In genomic region chr14:106500344-106501135, GRCm38 (mm10) we compare ENCODE assay signal across 9 mouse cellular contexts.
A peak's percentile ranks its signal among the peaks of the same experiment; 100 is the strongest.
DNase-seq lines count a peak whose midpoint lies in the region; ATAC-seq and TF ChIP-seq lines count a peak whose summit lies in the region.
"Had no signal": no experiment of that assay in that cellular context is flagged by ENCODE, and none has a peak within 500 bp of the region (broad histone marks: within the 10 kb centered on the region; RNA-seq: fewer than 3 reads in every experiment).

No protein-coding gene starts in this region.

- peak overlapping the region; percentile 33; the same call in 1 of the 2 replicates for H3K9ac ChIP-seq in hindbrain, postnatal 0 days (replicated peaks; ENCODE audit: low read length)
- H3K9ac ChIP-seq in lung, postnatal 0 days (replicated peaks; ENCODE audit: low read depth), result no peak overlapping the region
- H3K9ac ChIP-seq in stomach, embryonic 15.5 days, result no peak overlapping the region
- H3K9ac ChIP-seq: limb, embryonic 15.5 days had no signal

- WGBS in hindbrain, postnatal 0 days, result 38% methylated on average over 19 of the region's 19 CpGs
- 36% methylated on average over 19 of the region's 19 CpGs for WGBS in lung, postnatal 0 days
- 32% methylated on average over 19 of the region's 19 CpGs for WGBS in stomach, embryonic 15.5 days

- H3K36me3 ChIP-seq in hindbrain, postnatal 0 days (ENCODE audit: insufficient read depth, low read length), result no peaks in the 10 kb centered on the region
- H3K36me3 ChIP-seq in lung, postnatal 0 days (ENCODE audit: insufficient read depth, low read length), result no peaks in the 10 kb centered on the region
- no peaks in the 10 kb centered on the region for H3K36me3 ChIP-seq in stomach, embryonic 15.5 days
- H3K36me3 ChIP-seq: limb, embryonic 15.5 days had no signal

- intact Hi-C loops in heart, postnatal 25 days (cut with DNase I), result loop anchor here (10.0 kb wide), 1 partner anchor 1106 kb away; no protein-coding TSS in a partner anchor

- no peak for TF ChIP-seq EP300 in lung, postnatal 0 days (IDR thresholded peaks at IDR 0.05)

- no peaks in the 10 kb centered on the region for H3K9me3 ChIP-seq in hindbrain, postnatal 0 days (ENCODE audit: low read length)
- no peaks in the 10 kb centered on the region for H3K9me3 ChIP-seq in lung, postnatal 0 days (ENCODE audit: low read length)
- H3K9me3 ChIP-seq in stomach, embryonic 15.5 days, result no peaks in the 10 kb centered on the region
- H3K9me3 ChIP-seq: limb, embryonic 15.5 days had no signal

- H3K4me1 ChIP-seq in hindbrain, postnatal 0 days (ENCODE audit: insufficient read depth, low read length), result no peaks in the 10 kb centered on the region
- H3K4me1 ChIP-seq in lung, postnatal 0 days (ENCODE audit: insufficient read depth, low read depth, low read length), result no peaks in the 10 kb centered on the region
- no peaks in the 10 kb centered on the region for H3K4me1 ChIP-seq in stomach, embryonic 15.5 days
- H3K4me1 ChIP-seq: limb, embryonic 15.5 days had no signal

- H3K27me3 ChIP-seq in hindbrain, postnatal 0 days (ENCODE audit: insufficient read depth, low read length), result no peaks in the 10 kb centered on the region
- H3K27me3 ChIP-seq in lung, postnatal 0 days (replicated peaks; ENCODE audit: insufficient read depth, low read length), result no peaks in the 10 kb centered on the region
- H3K27me3 ChIP-seq in stomach, embryonic 15.5 days (replicated peaks), result no peaks in the 10 kb centered on the region
- H3K27me3 ChIP-seq: limb, embryonic 15.5 days had no signal

- peak; percentile 37 to 66 for DNase-seq in heart, adult 18-20 months
- no peak for DNase-seq in heart, postnatal 25 days (ENCODE audit: low spot score)
- peak; percentile 76 for DNase-seq in MN1 (ENCODE audit: low spot score)
- peak; percentile 80 for DNase-seq in embryo, embryonic 11 days
- peak; percentile 88 for DNase-seq in hindbrain, postnatal 0 days (ENCODE audit: low spot score)
- peak; percentile 86 for DNase-seq in lung, postnatal 0 days (ENCODE audit: low spot score)
- DNase-seq in urinary bladder, postnatal 36 days (ENCODE audit: low spot score in 2 of 2), result no peak

- TF ChIP-seq CTCF in hindbrain, postnatal 0 days (IDR thresholded peaks at IDR 0.05; ENCODE audit: low read depth), result peak; percentile 81
- TF ChIP-seq CTCF in lung, postnatal 0 days (IDR thresholded peaks at IDR 0.05), result peak; percentile 79

- H3K4me2 ChIP-seq in hindbrain, postnatal 0 days (ENCODE audit: low read depth, low read length), result peak overlapping the region; percentile 46
- H3K4me2 ChIP-seq in lung, postnatal 0 days (replicated peaks; ENCODE audit: low read depth, low read length), result no peak overlapping the region
- 0 out of 2 replicates have a peak overlapping the region, but pooled peaks have one; percentile 8 for H3K4me2 ChIP-seq in stomach, embryonic 15.5 days
- H3K4me2 ChIP-seq: limb, embryonic 15.5 days had no signal

- H3K4me3 ChIP-seq in hindbrain, postnatal 0 days (ENCODE audit: low read length), result peak overlapping the region; percentile 13; the same call in 1 of the 2 replicates
- no peak overlapping the region for H3K4me3 ChIP-seq in lung, postnatal 0 days (ENCODE audit: low read depth, low read length)
- H3K4me3 ChIP-seq in stomach, embryonic 15.5 days (replicated peaks), result no peak overlapping the region
- H3K4me3 ChIP-seq: limb, embryonic 15.5 days had no signal

- peak; percentile 66 for ATAC-seq in hindbrain, postnatal 0 days
- peak; percentile 33; the same call in 1 of the 2 replicates for ATAC-seq in lung, postnatal 0 days
- ATAC-seq in stomach, embryonic 15.5 days (ENCODE audit: insufficient read depth, low FRiP score, low read depth), result no peak

- H3K27ac ChIP-seq in hindbrain, postnatal 0 days, result no peak overlapping the region
- no peak overlapping the region for H3K27ac ChIP-seq in lung, postnatal 0 days (ENCODE audit: low read length)
- no peak overlapping the region for H3K27ac ChIP-seq in stomach, embryonic 15.5 days
- H3K27ac ChIP-seq: limb, embryonic 15.5 days had no signal

Comparison
In these comparisons a context has a peak if more than half of its experiments do, and no peak if none do; other contexts are left out.
1. DNase-seq: peak in heart, adult 18-20 months (2 of 2), MN1 (single experiment), embryo, embryonic 11 days (single experiment), hindbrain, postnatal 0 days (single experiment) and lung, postnatal 0 days (single experiment); none in heart, postnatal 25 days (single experiment) and urinary bladder, postnatal 36 days (0 of 2).